Mouse (Mus musculus) C2C12 (cell line): ENCODE data around the gene Isoc2b.

Source experiments
- CTCF ChIP-seq: IDR thresholded peaks from one replicate; pipeline ENCODE4 v1.5.1; 2011; ENCODE audit not compliant: control insufficient read depth, insufficient read depth, insufficient read length
- MAX ChIP-seq: IDR thresholded peaks from one replicate; pipeline ENCODE4 v1.6.1; 2011; ENCODE audit warnings: mild to moderate bottlenecking, control low read depth

- no peak for TF ChIP-seq MAX
- no peak for TF ChIP-seq CTCF
These were observed 10.6 kb downstream of the Isoc2b start for GRCm38 (mm10) chr7:4859418-4859978.
